Mouse (Mus musculus) forebrain, embryonic 16.5 days (tissue): ENCODE measurements around the gene Vps13c. TPM values are rescaled to one million over a fixed set of nuclear protein-coding genes. Genes with fewer than 3 reads are reported as not detected.

Source experiments
- ATAC-seq: fragments of 200-750 bp; cut with Nextera tagmentation; 2 replicates; pipeline ENCODE4 v1.8.0; 2017; ENCODE audit warnings: mild to moderate bottlenecking, moderate library complexity
- H3K27ac ChIP-seq: fragments of 300-500 bp; sonication (generic); 2 replicates; pipeline ENCODE4 v1.5.1; 2014; ENCODE audit warnings: low read length, control low read depth
- H3K27me3 ChIP-seq: fragments of 300-500 bp; sonication (generic); replicated peaks from 2 replicates; pipeline ENCODE4 v1.6.1; 2014; ENCODE audit warnings: low read length; ENCODE audit not compliant: control insufficient read depth, insufficient read depth
- H3K36me3 ChIP-seq: fragments of 300-500 bp; sonication (generic); 2 replicates; pipeline ENCODE4 v1.6.1; 2014; ENCODE audit not compliant: control insufficient read depth, insufficient read depth
- H3K4me1 ChIP-seq: fragments of 300-500 bp; sonication (generic); replicated peaks from 2 replicates; pipeline ENCODE4 v1.6.1; 2014; ENCODE audit warnings: low read length; ENCODE audit not compliant: control insufficient read depth, insufficient read depth
- H3K4me2 ChIP-seq: fragments of 300-500 bp; sonication (generic); 2 replicates; pipeline ENCODE4 v1.6.1; 2014; ENCODE audit warnings: mild to moderate bottlenecking, low read length, control low read depth
- H3K4me3 ChIP-seq: fragments of 300-500 bp; sonication (generic); replicated peaks from 2 replicates; pipeline ENCODE4 v1.5.1; 2014; ENCODE audit warnings: mild to moderate bottlenecking, low read length, control low read depth
- H3K9ac ChIP-seq: fragments of 300-500 bp; sonication (generic); replicated peaks from 2 replicates; pipeline ENCODE4 v1.6.1; 2014; ENCODE audit warnings: low read depth, low read length, control low read depth
- H3K9me3 ChIP-seq: fragments of 300-500 bp; sonication (generic); 2 replicates; pipeline ENCODE4 v1.6.1; 2016; ENCODE audit warnings: low read length; ENCODE audit not compliant: control insufficient read depth
- WGBS: fragments of 180-500 bp; shearing (Covaris S2); extraction: QIAGEN DNeasy Blood & Tissue Kit; methylation state at CpG from one replicate; pipeline ENCODE4 v1.1.7; 2014; 5-methylcytosine and 5-hydroxymethylcytosine counted together
- polyA plus RNA-seq: library from polyadenylated mRNA; unstranded; fragments of >200 nt; fragmentation: Nextera tagmentation; extraction: Ambion mirVana; gene quantifications from 2 replicates; pipeline ENCODE4 v1.2.1, GENCODE M21; 2015

The Vps13c gene
- polyA plus RNA-seq, 1 experiment from 2014 or later = 8.6 TPM

DNA sequence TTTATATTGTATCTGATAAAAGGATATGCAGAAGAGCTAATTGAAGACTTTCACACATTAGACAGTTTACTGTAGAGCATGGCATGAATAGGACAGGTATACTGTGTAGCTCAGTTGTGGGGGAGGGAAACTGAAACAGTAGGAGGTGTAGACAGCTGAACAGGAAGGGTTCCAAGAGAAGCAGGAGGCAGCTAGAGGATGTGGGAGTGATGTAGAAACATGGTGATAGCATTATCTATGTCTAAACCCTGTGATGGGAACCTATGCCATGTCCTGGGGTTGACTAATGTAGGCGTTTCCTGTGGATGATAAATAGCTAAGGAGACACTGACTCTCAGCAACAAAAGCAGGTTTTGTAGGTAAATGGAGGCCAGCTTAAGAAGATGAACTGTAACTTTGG, 53.3 kb downstream of the Vps13c start:
- no peak overlapping the region for H3K4me2 ChIP-seq
- H3K27me3 ChIP-seq = no peaks in the 10 kb centered on the region
- H3K4me3 ChIP-seq = no peak overlapping the region
- no peaks in the 10 kb centered on the region for H3K9me3 ChIP-seq
- no peak overlapping the region for H3K27ac ChIP-seq
- H3K9ac ChIP-seq = no peak overlapping the region
- ATAC-seq = no peak
- peaks cover 18% of the 10 kb centered on the region; the same call in 1 of the 2 replicates for H3K36me3 ChIP-seq
- no peaks in the 10 kb centered on the region for H3K4me1 ChIP-seq
- WGBS = 94% methylated on average over 1 of the region's 1 CpGs

GRCm38 (mm10) chr9:67896646-67897295, 56.6 kb downstream of the Vps13c start:
- no peak for ATAC-seq
- Histone ChIP-seq H3K9me3 (no peaks in the 10 kb centered on the region), H3K27ac (no peak overlapping the region), H3K4me2 (no peak overlapping the region), H3K4me3 (no peak overlapping the region), H3K9ac (no peak overlapping the region), H3K4me1 (no peaks in the 10 kb centered on the region), H3K27me3 (no peaks in the 10 kb centered on the region), H3K36me3 (peaks cover 15% of the 10 kb centered on the region; the same call in 1 of the 2 replicates)
- WGBS = 71% methylated on average over 12 of the region's 12 CpGs

GRCm38 (mm10) chr9:67900398-67900797, 60.2 kb downstream of the Vps13c start:
- Histone ChIP-seq H3K9me3 (no peaks in the 10 kb centered on the region), H3K36me3 (0 out of 2 replicates have a peak, but pooled peaks cover 6% of the 10 kb centered on the region), H3K27me3 (no peaks in the 10 kb centered on the region), H3K27ac (no peak overlapping the region), H3K9ac (no peak overlapping the region), H3K4me1 (no peaks in the 10 kb centered on the region), H3K4me3 (no peak overlapping the region), H3K4me2 (no peak overlapping the region)
- ATAC-seq = no peak
- WGBS = 62% methylated on average over 5 of the region's 5 CpGs

DNA sequence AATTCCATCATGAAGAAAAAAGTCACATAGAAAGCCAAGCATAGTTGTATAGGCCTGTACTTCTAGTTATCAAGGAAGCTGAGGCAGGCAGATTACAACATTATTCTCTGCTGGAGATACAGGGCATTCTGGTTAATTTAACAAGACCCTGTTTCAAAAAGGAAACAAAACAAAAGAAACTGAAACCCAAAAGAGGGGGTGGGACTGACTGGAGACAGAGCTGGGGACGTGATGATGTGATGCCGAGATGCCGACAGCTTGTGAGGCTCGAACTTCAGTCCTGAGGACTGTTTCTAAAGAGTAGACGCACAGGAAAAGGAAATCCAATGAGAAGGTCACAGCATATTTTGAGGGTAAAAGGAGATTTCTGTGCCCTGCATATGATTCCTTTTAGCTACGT, 64.2 kb downstream of the Vps13c start:
- Histone ChIP-seq H3K27ac (no peak overlapping the region), H3K27me3 (no peaks in the 10 kb centered on the region), H3K36me3 (peaks cover 8% of the 10 kb centered on the region; the same call in 1 of the 2 replicates), H3K4me2 (no peak overlapping the region), H3K4me1 (no peaks in the 10 kb centered on the region), H3K4me3 (no peak overlapping the region), H3K9me3 (no peaks in the 10 kb centered on the region), H3K9ac (no peak overlapping the region)
- WGBS = 73% methylated on average over 6 of the region's 6 CpGs
- no peak for ATAC-seq

- Histone ChIP-seq H3K9ac (no peak overlapping the region), H3K27me3 (no peaks in the 10 kb centered on the region), H3K4me2 (no peak overlapping the region), H3K4me3 (no peak overlapping the region), H3K36me3 (peaks cover 17% of the 10 kb centered on the region; the same call in 1 of the 2 replicates), H3K4me1 (no peaks in the 10 kb centered on the region), H3K9me3 (no peaks in the 10 kb centered on the region), H3K27ac (no peak overlapping the region)
- ATAC-seq = no peak
- 88% methylated on average over 2 of the region's 2 CpGs for WGBS
Observed at GRCm38 (mm10) chr9:67905541-67905940, 65.3 kb downstream of the Vps13c start.

DNA sequence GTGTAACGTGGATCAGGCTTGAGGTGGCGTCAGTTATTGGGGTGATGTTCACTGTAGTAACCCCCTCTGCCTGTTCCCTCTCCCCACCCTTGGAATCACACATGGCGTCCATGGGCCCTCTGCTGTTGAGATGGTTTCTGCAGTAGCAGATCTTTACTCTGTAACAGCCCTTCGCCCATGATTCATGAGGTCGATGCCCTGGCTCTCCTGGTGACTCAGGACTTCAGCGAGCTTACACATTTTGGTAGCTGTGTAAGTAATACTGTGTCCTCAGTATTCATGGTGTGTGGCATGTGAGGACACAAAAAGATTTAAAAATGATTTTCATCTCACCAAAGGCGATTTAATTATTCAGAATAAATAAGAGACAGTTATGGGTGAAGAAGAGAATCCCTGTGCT, 74.5 kb downstream of the Vps13c start:
- Histone ChIP-seq H3K4me2 (no peak overlapping the region), H3K4me1 (no peaks in the 10 kb centered on the region), H3K27ac (no peak overlapping the region), H3K27me3 (no peaks in the 10 kb centered on the region), H3K4me3 (no peak overlapping the region), H3K36me3 (peaks cover 18% of the 10 kb centered on the region), H3K9ac (no peak overlapping the region), H3K9me3 (no peaks in the 10 kb centered on the region)
- ATAC-seq = no peak
- WGBS = 92% methylated on average over 7 of the region's 7 CpGs

GRCm38 (mm10) chr9:67922350-67922749, 82.2 kb downstream of the Vps13c start:
- Histone ChIP-seq H3K9me3 (no peaks in the 10 kb centered on the region), H3K36me3 (peaks cover 16% of the 10 kb centered on the region), H3K27ac (no peak overlapping the region), H3K4me1 (no peaks in the 10 kb centered on the region), H3K4me3 (no peak overlapping the region), H3K4me2 (no peak overlapping the region), H3K9ac (no peak overlapping the region), H3K27me3 (no peaks in the 10 kb centered on the region)
- 80% methylated on average over 5 of the region's 5 CpGs for WGBS
- no peak for ATAC-seq

DNA sequence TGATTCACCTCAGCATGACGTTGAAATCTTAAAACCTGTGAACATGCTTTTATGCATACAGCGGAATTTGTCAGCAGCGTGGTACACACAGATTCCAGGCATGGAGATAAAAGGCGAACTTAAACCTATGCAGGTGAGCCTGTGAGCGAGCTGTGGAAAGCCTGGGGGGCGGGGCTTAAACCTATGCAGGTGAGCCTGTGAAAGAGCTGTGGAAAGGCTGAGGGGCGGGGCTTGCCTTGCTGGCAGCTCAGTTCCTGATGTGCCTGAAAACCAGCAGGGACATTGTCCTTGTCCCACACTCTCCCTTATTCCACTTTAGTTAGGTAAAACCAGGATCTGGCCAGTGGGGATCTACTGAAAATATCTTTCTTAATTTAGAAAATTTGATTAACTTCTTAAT, 90.4 kb downstream of the Vps13c start:
- Histone ChIP-seq H3K4me2 (no peak overlapping the region), H3K27ac (no peak overlapping the region), H3K4me3 (no peak overlapping the region), H3K9me3 (no peaks in the 10 kb centered on the region), H3K36me3 (peaks cover 25% of the 10 kb centered on the region), H3K9ac (no peak overlapping the region), H3K4me1 (no peaks in the 10 kb centered on the region), H3K27me3 (no peaks in the 10 kb centered on the region)
- WGBS = 78% methylated on average over 7 of the region's 7 CpGs
- no peak for ATAC-seq

DNA sequence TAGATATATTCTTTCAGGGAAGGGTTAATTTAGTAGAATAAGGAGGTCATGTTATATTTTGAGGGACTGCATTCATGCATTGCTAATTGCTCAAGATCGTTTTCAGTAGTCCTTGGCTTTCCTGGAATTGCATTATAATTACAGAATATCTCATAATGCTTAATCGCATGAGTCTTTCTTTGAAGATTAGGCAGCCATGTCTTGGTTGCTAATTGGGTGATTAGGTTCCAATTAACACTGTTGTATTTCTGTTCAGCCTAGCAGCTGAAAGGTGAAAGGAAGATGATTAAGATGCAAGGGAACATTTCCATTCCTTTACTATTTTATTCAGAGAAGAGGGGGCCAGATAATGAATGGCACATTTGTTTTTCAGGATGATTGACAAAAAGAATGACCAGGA, 97.1 kb downstream of the Vps13c start:
- WGBS = 15% methylated on average over 2 of the region's 2 CpGs
- no peak overlapping the region for H3K27ac ChIP-seq

More for the DNA sequence above, 97.1 kb downstream of the Vps13c start:
- Histone ChIP-seq H3K36me3 (peaks cover 3% of the 10 kb centered on the region; the same call in 1 of the 2 replicates), H3K27me3 (no peaks in the 10 kb centered on the region), H3K9me3 (no peaks in the 10 kb centered on the region), H3K9ac (no peak overlapping the region), H3K4me1 (peaks cover 3% of the 10 kb centered on the region; the same call in 1 of the 2 replicates), H3K4me3 (no peak overlapping the region), H3K4me2 (no peak overlapping the region)
- ATAC-seq = no peak
